Mouse (Mus musculus) kidney, postnatal 0 days (tissue): ENCODE data around the gene Fam126a. TPM values are rescaled to one million over a fixed set of nuclear protein-coding genes. Genes with fewer than 3 reads are reported as not detected.
A peak's percentile ranks its signal among the peaks of the same experiment; 100 is the strongest.

Experiments
- ATAC-seq: fragments of 200-750 bp; cut with Nextera tagmentation; replicated peaks from 2 replicates; pipeline ENCODE4 v1.8.0; 2017; ENCODE audit warnings: low read depth, moderate number of reproducible peaks, moderate TSS enrichment, moderate library complexity; ENCODE audit not compliant: low FRiP score
- DNase-seq: peaks from one replicate; pipeline ENCODE4 v3.0.0-alpha.2; 2016; ENCODE audit warnings: low spot score
- H3K27ac ChIP-seq: fragments of 300-500 bp; sonication (generic); 2 replicates; pipeline ENCODE4 v1.5.1; 2014; ENCODE audit warnings: mild to moderate bottlenecking
- H3K27me3 ChIP-seq: fragments of 300-500 bp; sonication (generic); 2 replicates; pipeline ENCODE4 v1.6.1; 2014; ENCODE audit warnings: low read length, mixed read lengths; ENCODE audit not compliant: insufficient read depth
- H3K36me3 ChIP-seq: fragments of 300-500 bp; sonication (generic); 2 replicates; pipeline ENCODE4 v1.6.1; 2014; ENCODE audit warnings: low read length, mixed read lengths; ENCODE audit not compliant: insufficient read depth
- H3K4me1 ChIP-seq: fragments of 300-500 bp; sonication (generic); replicated peaks from 2 replicates; pipeline ENCODE4 v1.6.1; 2014; ENCODE audit warnings: antibody characterized with exemption, low read length, mixed read lengths; ENCODE audit not compliant: insufficient read depth
- H3K4me2 ChIP-seq: fragments of 300-500 bp; sonication (generic); 2 replicates; pipeline ENCODE4 v1.6.1; 2014; ENCODE audit warnings: mild to moderate bottlenecking, low read length, moderate library complexity, mixed read lengths
- H3K4me3 ChIP-seq: fragments of 300-500 bp; sonication (generic); replicated peaks from 2 replicates; pipeline ENCODE4 v1.5.1; 2014; ENCODE audit warnings: low read depth, low read length
- H3K9ac ChIP-seq: fragments of 300-500 bp; sonication (generic); 2 replicates; pipeline ENCODE4 v1.6.1; 2014; ENCODE audit warnings: low read depth, low read length
- H3K9me3 ChIP-seq: fragments of 300-500 bp; sonication (generic); replicated peaks from 2 replicates; pipeline ENCODE4 v1.6.1; 2016; ENCODE audit warnings: low read length, inconsistent platforms, mixed read lengths
- CTCF ChIP-seq: IDR thresholded peaks from 2 replicates; pipeline ENCODE4 v1.5.1; 2016; ENCODE audit warnings: antibody characterized with exemption, low read depth, mild to moderate bottlenecking, moderate library complexity
- WGBS: fragments of 180-500 bp; shearing (Covaris S2); extraction: QIAGEN DNeasy Blood & Tissue Kit; methylation state at CpG from one replicate; pipeline ENCODE4 v1.1.7; 2014; 5-methylcytosine and 5-hydroxymethylcytosine counted together
- polyA plus RNA-seq: library from polyadenylated mRNA; unstranded; fragments of >200 nt; fragmentation: Nextera tagmentation; extraction: Ambion mirVana; gene quantifications from 2 replicates; pipeline ENCODE4 v1.2.1, GENCODE M21; 2015

Fam126a gene
- polyA plus RNA-seq, 1 experiment from 2014 or later, result 10.7 TPM

- WGBS, result 42% methylated on average over 3 of the region's 3 CpGs
- DNase-seq, result peak; percentile 16
These were observed 4.5 kb upstream of the Fam126a start for GRCm38 (mm10) chr5:24034970-24035369.

GRCm38 (mm10) chr5:24034091-24034490 lies 3.6 kb upstream of the Fam126a start:
- Histone ChIP-seq H3K4me3 (no peak overlapping the region), H3K9me3 (no peaks in the 10 kb centered on the region), H3K27me3 (no peaks in the 10 kb centered on the region), H3K4me1 (peaks cover 9% of the 10 kb centered on the region; the same call in 1 of the 2 replicates), H3K4me2 (no peak overlapping the region), H3K27ac (no peak overlapping the region), H3K9ac (no peak overlapping the region), H3K36me3 (no peaks in the 10 kb centered on the region)
- ATAC-seq, result no peak
- 70% methylated on average over 1 of the region's 1 CpGs for WGBS
- TF ChIP-seq CTCF, result no peak
- DNase-seq, result no peak

More at GRCm38 (mm10) chr5:24034970-24035369, 4.5 kb upstream of the Fam126a start:
- no peaks in the 10 kb centered on the region for H3K9me3 ChIP-seq
- H3K4me1 ChIP-seq, result 0 out of 2 replicates have a peak, but pooled peaks cover under 1% of the 10 kb centered on the region
- no peaks in the 10 kb centered on the region for H3K36me3 ChIP-seq
- H3K4me2 ChIP-seq, result no peak overlapping the region
- no peak for TF ChIP-seq CTCF
- no peak overlapping the region for H3K27ac ChIP-seq
- no peak overlapping the region for H3K4me3 ChIP-seq
- H3K9ac ChIP-seq, result no peak overlapping the region
- no peak for ATAC-seq
- H3K27me3 ChIP-seq, result no peaks in the 10 kb centered on the region

- DNase-seq (peak; percentile 39), ATAC-seq (peak; percentile 62)
- Histone ChIP-seq H3K27ac (peak overlapping the region; percentile 77), H3K9me3 (no peaks in the 10 kb centered on the region), H3K27me3 (no peaks in the 10 kb centered on the region), H3K4me3 (peak overlapping the region; percentile 84), H3K4me1 (peaks cover 9% of the 10 kb centered on the region; the same call in 1 of the 2 replicates), H3K4me2 (peak overlapping the region; percentile 99), H3K9ac (peak overlapping the region; percentile 79), H3K36me3 (0 out of 2 replicates have a peak, but pooled peaks cover 2% of the 10 kb centered on the region)
- no peak for TF ChIP-seq CTCF
- under 1% methylated on average over 54 of the region's 73 CpGs for WGBS
These were observed 428 bp downstream of the Fam126a start for GRCm38 (mm10) chr5:24029946-24030578.

GRCm38 (mm10) chr5:24029331-24029771 lies 1.1 kb downstream of the Fam126a start:
- peak overlapping the region; percentile 84 for H3K4me3 ChIP-seq
- peak overlapping the region; percentile 77; the same call in 1 of the 2 replicates for H3K27ac ChIP-seq
- ATAC-seq (peak; percentile 18; the same call in 1 of the 2 replicates), DNase-seq (peak; percentile 86)
- TF ChIP-seq CTCF, result peak; percentile 68
- peak overlapping the region; percentile 99 for H3K4me2 ChIP-seq
- H3K9ac ChIP-seq, result peak overlapping the region; percentile 79
- H3K36me3 ChIP-seq, result 0 out of 2 replicates have a peak, but pooled peaks cover 2% of the 10 kb centered on the region
- H3K4me1 ChIP-seq, result peaks cover 9% of the 10 kb centered on the region; the same call in 1 of the 2 replicates
- no peaks in the 10 kb centered on the region for H3K27me3 ChIP-seq
- WGBS, result 2% methylated on average over 11 of the region's 11 CpGs
- no peaks in the 10 kb centered on the region for H3K9me3 ChIP-seq

GRCm38 (mm10) chr5:24024957-24025356 lies 5.5 kb downstream of the Fam126a start:
- Histone ChIP-seq H3K27ac (no peak overlapping the region), H3K9ac (no peak overlapping the region), H3K4me3 (no peak overlapping the region), H3K27me3 (no peaks in the 10 kb centered on the region), H3K4me1 (peaks cover 8% of the 10 kb centered on the region; the same call in 1 of the 2 replicates), H3K36me3 (0 out of 2 replicates have a peak, but pooled peaks cover 2% of the 10 kb centered on the region), H3K9me3 (no peaks in the 10 kb centered on the region), H3K4me2 (no peak overlapping the region)
- ATAC-seq (no peak), DNase-seq (no peak)
- WGBS, result 63% methylated on average over 3 of the region's 3 CpGs
- TF ChIP-seq CTCF, result no peak

DNA sequence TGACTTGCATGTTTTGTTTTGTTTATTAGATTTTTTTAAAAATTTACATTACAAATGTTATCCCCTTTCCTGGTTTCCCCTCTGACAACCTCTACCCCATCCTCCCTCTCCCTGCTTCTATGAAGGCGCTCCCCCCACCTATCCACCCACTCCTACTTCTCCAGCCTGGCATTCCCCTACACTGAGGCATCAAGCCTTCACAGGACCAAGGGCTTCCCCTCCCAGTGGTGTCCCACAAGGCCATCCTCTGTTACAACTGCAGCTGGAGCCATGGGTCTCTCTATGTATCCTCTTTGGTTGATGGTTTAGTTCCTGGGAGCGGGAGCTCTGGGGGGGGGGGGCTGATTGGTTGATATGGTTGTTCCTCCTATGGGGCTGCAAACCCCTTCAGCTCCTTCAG lies 7.3 kb downstream of the Fam126a start:
- no peak overlapping the region for H3K4me2 ChIP-seq
- H3K4me1 ChIP-seq, result no peaks in the 10 kb centered on the region
- H3K36me3 ChIP-seq, result 0 out of 2 replicates have a peak, but pooled peaks cover 2% of the 10 kb centered on the region
- H3K4me3 ChIP-seq, result no peak overlapping the region
- H3K27ac ChIP-seq, result no peak overlapping the region
- H3K9me3 ChIP-seq, result no peaks in the 10 kb centered on the region
- TF ChIP-seq CTCF, result no peak
- no peak for DNase-seq
- WGBS, result 94% methylated on average over 2 of the region's 2 CpGs
- no peak for ATAC-seq
- H3K27me3 ChIP-seq, result no peaks in the 10 kb centered on the region
- H3K9ac ChIP-seq, result no peak overlapping the region
